Mouse (Mus musculus) cerebellum, adult 8-10 months (tissue): ENCODE measurements around the gene Naa80.
"Not testable (repeated sequence)": the region's sequence is repeated elsewhere in the genome, so short reads cannot be mapped to it uniquely, and the experiment has no call there.

Experiments used
- DNase-seq: peaks from one replicate; pipeline ENCODE4 v3.0.0; 2022

Naa80 gene

GRCm38 (mm10) chr9:107551117-107551889, 27.4 kb upstream of the Naa80 start, which contains the start of gene Rassf1:
Gene Rassf1, plus strand, starts transcription at chr9:107551555.
- DNase-seq, result no peak

- no peak for DNase-seq
Measured at GRCm38 (mm10) chr9:107551890-107552355, 26.8 kb upstream of the Naa80 start.

GRCm38 (mm10) chr9:107552690-107553393, 25.8 kb upstream of the Naa80 start:
- no peak for DNase-seq

- DNase-seq, result no peak
Measured at GRCm38 (mm10) chr9:107553541-107554318, 25.0 kb upstream of the Naa80 start.

GRCm38 (mm10) chr9:107554319-107554825, 24.3 kb upstream of the Naa80 start:
- peak; percentile 92 for DNase-seq

- DNase-seq, result no peak
Measured at GRCm38 (mm10) chr9:107555031-107555457, 23.6 kb upstream of the Naa80 start.

GRCm38 (mm10) chr9:107555701-107556100, 23.0 kb upstream of the Naa80 start:
- DNase-seq, result no peak

- DNase-seq, result no peak
Measured at GRCm38 (mm10) chr9:107556346-107556745, 22.3 kb upstream of the Naa80 start.

GRCm38 (mm10) chr9:107563029-107563581, 15.6 kb upstream of the Naa80 start, which contains the start of gene Tusc2:
Gene Tusc2, plus strand, starts transcription at chr9:107563255.
- DNase-seq, result peak; percentile 91

GRCm38 (mm10) chr9:107565556-107565955, 13.1 kb upstream of the Naa80 start:
- not testable (repeated sequence) for DNase-seq

GRCm38 (mm10) chr9:107566041-107566709, 12.5 kb upstream of the Naa80 start:
- peak; percentile 74 for DNase-seq

- DNase-seq, result no peak
Measured at GRCm38 (mm10) chr9:107566855-107567254, 11.8 kb upstream of the Naa80 start.

- no peak for DNase-seq
Measured at GRCm38 (mm10) chr9:107567702-107568319, 10.9 kb upstream of the Naa80 start, which contains the start of gene Hyal2. Gene Hyal2, plus strand, starts transcription at chr9:107567945.

GRCm38 (mm10) chr9:107568331-107569261, 10.1 kb upstream of the Naa80 start:
- DNase-seq, result peak; percentile 77

- no peak for DNase-seq
Measured at GRCm38 (mm10) chr9:107569270-107569669, 9.4 kb upstream of the Naa80 start.

GRCm38 (mm10) chr9:107570016-107570415, 8.7 kb upstream of the Naa80 start:
- DNase-seq, result no peak

- no peak for DNase-seq
Measured at GRCm38 (mm10) chr9:107570845-107571244, 7.8 kb upstream of the Naa80 start.

GRCm38 (mm10) chr9:107571534-107572326, 7.0 kb upstream of the Naa80 start:
- no peak for DNase-seq

GRCm38 (mm10) chr9:107572327-107572662, 6.4 kb upstream of the Naa80 start:
- no peak for DNase-seq
